Mouse (Mus musculus) liver, embryonic 13.5 days (tissue): ENCODE measurements around the gene Plxdc2. TPM values are rescaled to one million over a fixed set of nuclear protein-coding genes. Genes with fewer than 3 reads are reported as not detected.

ENCODE experiments used
- ATAC-seq: fragments of 200-750 bp; cut with Nextera tagmentation; 2 replicates; pipeline ENCODE4 v1.8.0; 2017; ENCODE audit warnings: low read depth, mild to moderate bottlenecking, moderate number of reproducible peaks, moderate library complexity
- DNase-seq: peaks from one replicate; pipeline ENCODE4 v3.0.0; 2022
- H3K27ac ChIP-seq: fragments of 300-500 bp; sonication (generic); 2 replicates; pipeline ENCODE4 v1.5.1; 2015; ENCODE audit warnings: moderate library complexity, mild to moderate bottlenecking, inconsistent platforms
- H3K27me3 ChIP-seq: fragments of 300-500 bp; sonication (generic); 2 replicates; pipeline ENCODE4 v1.6.1; 2015; ENCODE audit warnings: mild to moderate bottlenecking, inconsistent platforms
- H3K36me3 ChIP-seq: fragments of 300-500 bp; sonication (generic); 2 replicates; pipeline ENCODE4 v1.6.1; 2015; ENCODE audit warnings: mild to moderate bottlenecking, inconsistent platforms
- H3K4me1 ChIP-seq: fragments of 300-500 bp; sonication (generic); replicated peaks from 2 replicates; pipeline ENCODE4 v1.6.1; 2015; ENCODE audit warnings: inconsistent platforms
- H3K4me2 ChIP-seq: fragments of 300-500 bp; sonication (generic); 2 replicates; pipeline ENCODE4 v1.6.1; 2015; ENCODE audit warnings: inconsistent platforms, mild to moderate bottlenecking, moderate library complexity
- H3K4me3 ChIP-seq: fragments of 300-500 bp; sonication (generic); replicated peaks from 2 replicates; pipeline ENCODE4 v1.5.1; 2015; ENCODE audit warnings: mild to moderate bottlenecking, inconsistent platforms
- H3K9ac ChIP-seq: fragments of 300-500 bp; sonication (generic); 2 replicates; pipeline ENCODE4 v1.6.1; 2015; ENCODE audit warnings: mild to moderate bottlenecking, inconsistent platforms
- H3K9me3 ChIP-seq: fragments of 300-500 bp; sonication (generic); replicated peaks from 2 replicates; pipeline ENCODE4 v1.6.1; 2016; ENCODE audit warnings: inconsistent platforms
- WGBS: fragments of 180-500 bp; shearing (Covaris S2); methylation state at CpG from one replicate; pipeline ENCODE4 v1.1.7; 2015; ENCODE audit not compliant: insufficient replicate concordance; 5-methylcytosine and 5-hydroxymethylcytosine counted together
- polyA plus RNA-seq: library from polyadenylated mRNA; unstranded; fragments of >200 nt; fragmentation: Nextera tagmentation; extraction: Ambion mirVana; gene quantifications from 2 replicates; pipeline ENCODE4 v1.2.1, GENCODE M21; 2015

Gene Plxdc2
- polyA plus RNA-seq, 1 experiment from 2014 or later: 1.6 TPM

- H3K4me2 ChIP-seq: no peak overlapping the region
- H3K9ac ChIP-seq: no peak overlapping the region
- H3K9me3 ChIP-seq: no peaks in the 10 kb centered on the region
- H3K4me1 ChIP-seq: peaks cover 7% of the 10 kb centered on the region; the same call in 1 of the 2 replicates
- no peaks in the 10 kb centered on the region for H3K27me3 ChIP-seq
- ATAC-seq: peak; percentile 34; the same call in 1 of the 2 replicates
- no peaks in the 10 kb centered on the region for H3K36me3 ChIP-seq
- no peak overlapping the region for H3K27ac ChIP-seq
- 7% methylated on average over 1 of the region's 1 CpGs for WGBS
- no peak for DNase-seq
- no peak overlapping the region for H3K4me3 ChIP-seq
Measured at GRCm38 (mm10) chr2:16364749-16365148, 8.6 kb downstream of the Plxdc2 start.

- H3K27ac ChIP-seq: no peak overlapping the region
- peaks cover 7% of the 10 kb centered on the region; the same call in 1 of the 2 replicates for H3K4me1 ChIP-seq
- no peaks in the 10 kb centered on the region for H3K9me3 ChIP-seq
- H3K36me3 ChIP-seq: no peaks in the 10 kb centered on the region
- H3K4me3 ChIP-seq: no peak overlapping the region
- H3K9ac ChIP-seq: no peak overlapping the region
- H3K4me2 ChIP-seq: no peak overlapping the region
- 43% methylated on average over 4 of the region's 4 CpGs for whole genome bisulfite sequencing
- H3K27me3 ChIP-seq: no peaks in the 10 kb centered on the region
- ATAC-seq: no peak
- DNase-seq: no peak
Measured at GRCm38 (mm10) chr2:16365830-16366401, 9.8 kb downstream of the Plxdc2 start.

GRCm38 (mm10) chr2:16370419-16370818 lies 14.3 kb downstream of the Plxdc2 start:
- H3K27ac ChIP-seq: no peak overlapping the region
- 63% methylated on average over 1 of the region's 1 CpGs for WGBS
- DNase-seq (no peak), ATAC-seq (no peak)
- no peaks in the 10 kb centered on the region for H3K9me3 ChIP-seq
- H3K36me3 ChIP-seq: no peaks in the 10 kb centered on the region
- peaks cover 7% of the 10 kb centered on the region; the same call in 1 of the 2 replicates for H3K4me1 ChIP-seq
- no peaks in the 10 kb centered on the region for H3K27me3 ChIP-seq
- H3K9ac ChIP-seq: no peak overlapping the region
- no peak overlapping the region for H3K4me3 ChIP-seq
- no peak overlapping the region for H3K4me2 ChIP-seq

- Histone ChIP-seq H3K4me1 (no peaks in the 10 kb centered on the region), H3K4me2 (no peak overlapping the region)
Measured at GRCm38 (mm10) chr2:16374288-16374687, 18.2 kb downstream of the Plxdc2 start.

GRCm38 (mm10) chr2:16386206-16386605 lies 30.1 kb downstream of the Plxdc2 start:
- no peak overlapping the region for H3K4me2 ChIP-seq
- H3K27me3 ChIP-seq: no peaks in the 10 kb centered on the region
- H3K27ac ChIP-seq: no peak overlapping the region
- no peaks in the 10 kb centered on the region for H3K4me1 ChIP-seq
- H3K9ac ChIP-seq: no peak overlapping the region
- DNase-seq (no peak), ATAC-seq (no peak)
- no peaks in the 10 kb centered on the region for H3K9me3 ChIP-seq
- no peaks in the 10 kb centered on the region for H3K36me3 ChIP-seq
- H3K4me3 ChIP-seq: no peak overlapping the region
- 43% methylated on average over 1 of the region's 1 CpGs for WGBS

More at GRCm38 (mm10) chr2:16374288-16374687, 18.2 kb downstream of the Plxdc2 start:
- DNase-seq (no peak), ATAC-seq (no peak)
- no peaks in the 10 kb centered on the region for H3K9me3 ChIP-seq
- no peak overlapping the region for H3K4me3 ChIP-seq
- no peak overlapping the region for H3K27ac ChIP-seq
- H3K36me3 ChIP-seq: no peaks in the 10 kb centered on the region
- H3K27me3 ChIP-seq: no peaks in the 10 kb centered on the region
- no peak overlapping the region for H3K9ac ChIP-seq

GRCm38 (mm10) chr2:16386692-16387091 lies 30.6 kb downstream of the Plxdc2 start:
- H3K27ac ChIP-seq: no peak overlapping the region
- H3K4me1 ChIP-seq: no peaks in the 10 kb centered on the region
- DNase-seq (no peak), ATAC-seq (no peak)
- no peak overlapping the region for H3K4me2 ChIP-seq
- H3K4me3 ChIP-seq: no peak overlapping the region
- no peaks in the 10 kb centered on the region for H3K27me3 ChIP-seq
- H3K9me3 ChIP-seq: no peaks in the 10 kb centered on the region
- no peak overlapping the region for H3K9ac ChIP-seq
- H3K36me3 ChIP-seq: no peaks in the 10 kb centered on the region

GRCm38 (mm10) chr2:16387787-16388186 lies 31.7 kb downstream of the Plxdc2 start:
- no peaks in the 10 kb centered on the region for H3K36me3 ChIP-seq
- H3K4me1 ChIP-seq: no peaks in the 10 kb centered on the region
- H3K4me2 ChIP-seq: no peak overlapping the region
- DNase-seq: no peak
- no peak overlapping the region for H3K27ac ChIP-seq
- no peak overlapping the region for H3K9ac ChIP-seq
- H3K27me3 ChIP-seq: no peaks in the 10 kb centered on the region
- no peaks in the 10 kb centered on the region for H3K9me3 ChIP-seq
- ATAC-seq: no peak
- no peak overlapping the region for H3K4me3 ChIP-seq

GRCm38 (mm10) chr2:16397501-16397900 lies 41.4 kb downstream of the Plxdc2 start:
- H3K4me3 ChIP-seq: no peak overlapping the region
- H3K4me1 ChIP-seq: no peaks in the 10 kb centered on the region
- no peak overlapping the region for H3K4me2 ChIP-seq
- DNase-seq (no peak), ATAC-seq (no peak)
- H3K9me3 ChIP-seq: no peaks in the 10 kb centered on the region
- H3K36me3 ChIP-seq: no peaks in the 10 kb centered on the region
- no peak overlapping the region for H3K27ac ChIP-seq
- no peaks in the 10 kb centered on the region for H3K27me3 ChIP-seq
- 73% methylated on average over 3 of the region's 3 CpGs for WGBS
- no peak overlapping the region for H3K9ac ChIP-seq

GRCm38 (mm10) chr2:16398006-16398405 lies 41.9 kb downstream of the Plxdc2 start:
- ATAC-seq (no peak), DNase-seq (no peak)
- 69% methylated on average over 1 of the region's 1 CpGs for WGBS
- Histone ChIP-seq H3K9me3 (no peaks in the 10 kb centered on the region), H3K4me1 (no peaks in the 10 kb centered on the region), H3K27ac (no peak overlapping the region), H3K4me3 (no peak overlapping the region), H3K4me2 (no peak overlapping the region), H3K9ac (no peak overlapping the region), H3K27me3 (no peaks in the 10 kb centered on the region), H3K36me3 (no peaks in the 10 kb centered on the region)

- Histone ChIP-seq H3K9ac (no peak overlapping the region), H3K4me2 (no peak overlapping the region), H3K27me3 (no peaks in the 10 kb centered on the region), H3K27ac (no peak overlapping the region), H3K4me3 (no peak overlapping the region), H3K36me3 (no peaks in the 10 kb centered on the region), H3K4me1 (no peaks in the 10 kb centered on the region), H3K9me3 (no peaks in the 10 kb centered on the region)
- no peak for DNase-seq
- ATAC-seq: no peak
- WGBS: 67% methylated on average over 10 of the region's 10 CpGs
Measured at GRCm38 (mm10) chr2:16398896-16399295, 42.8 kb downstream of the Plxdc2 start.

GRCm38 (mm10) chr2:16406508-16406907 lies 50.4 kb downstream of the Plxdc2 start:
- no peak for ATAC-seq
- Histone ChIP-seq H3K4me2 (no peak overlapping the region), H3K27me3 (no peaks in the 10 kb centered on the region), H3K9ac (no peak overlapping the region), H3K36me3 (no peaks in the 10 kb centered on the region), H3K9me3 (no peaks in the 10 kb centered on the region), H3K4me1 (no peaks in the 10 kb centered on the region), H3K4me3 (no peak overlapping the region), H3K27ac (no peak overlapping the region)
- WGBS: 64% methylated on average over 2 of the region's 2 CpGs
- no peak for DNase-seq

- ATAC-seq: no peak
- Histone ChIP-seq H3K4me1 (no peaks in the 10 kb centered on the region), H3K27me3 (no peaks in the 10 kb centered on the region), H3K4me2 (no peak overlapping the region), H3K27ac (no peak overlapping the region), H3K9ac (no peak overlapping the region), H3K36me3 (no peaks in the 10 kb centered on the region), H3K4me3 (no peak overlapping the region), H3K9me3 (no peaks in the 10 kb centered on the region)
- 23% methylated on average over 3 of the region's 3 CpGs for WGBS
- no peak for DNase-seq
Measured at GRCm38 (mm10) chr2:16414340-16414976, 58.4 kb downstream of the Plxdc2 start.
